Mouse (Mus musculus): Measurements from ENCODE around the gene Xpo4. TPM values are rescaled to one million over a fixed set of nuclear protein-coding genes. Genes with fewer than 3 reads are reported as not detected.

Gene Xpo4
- total RNA-seq, 2 experiments from 2014 or later, result 5.3 to 12.1 TPM

Other genes with a start within 250 kb of the Xpo4 start
- gene Ift88, start 241.4 kb downstream of the Xpo4 start, total RNA-seq (2021), result 1 to 10 TPM; 2.9 to 4.7 TPM
- gene Il17d, start 140.7 kb downstream of the Xpo4 start, total RNA-seq (2021), result 1 to 10 TPM; 1.5 to 2.1 TPM
- 10 to 100 TPM; 23.7 to 29.9 TPM for gene Eef1akmt1, start 93.8 kb downstream of the Xpo4 start, total RNA-seq (2021)
- gene Gm49361, start 80.7 kb upstream of the Xpo4 start, total RNA-seq (2021), result under 1 TPM in 1 of 2 experiments, not detected in 1; 0.74 TPM
- gene Lats2, start 93.0 kb upstream of the Xpo4 start, total RNA-seq (2021), result 10 to 100 TPM; 13.4 to 17.3 TPM
- 10 to 100 TPM; 47.0 to 47.1 TPM for gene Sap18, start 132.8 kb upstream of the Xpo4 start, total RNA-seq (2021)
- under 1 TPM; 0.28 to 0.52 TPM for gene Ska3, start 160.8 kb upstream of the Xpo4 start, total RNA-seq (2021)
- gene Mrpl57, start 160.8 kb upstream of the Xpo4 start, total RNA-seq (2021), result 10 to 100 TPM; 61.9 to 63.5 TPM
- 1 to 10 TPM; 4.2 to 4.8 TPM for gene Zdhhc20, start 224.8 kb upstream of the Xpo4 start, total RNA-seq (2021)